Mouse (Mus musculus) heart, postnatal 25 days (tissue): ENCODE data around the gene Ggt6. TPM values are rescaled to one million over a fixed set of nuclear protein-coding genes. Genes with fewer than 3 reads are reported as not detected.

Experiments
- microRNA-seq: library from miRNA; unstranded; fragments of <30 nt; microRNA quantifications from one replicate; pipeline ENCODE4 v1.2.0, GENCODE M21; 2022
- total RNA-seq, 2 experiments: library from RNA; stranded (reverse); gene quantifications; 2 replicates each; pipeline ENCODE4 v1.2.3; 2021

Gene Ggt6
- total RNA-seq, 2 experiments from 2014 or later = 0.31 TPM; not detected in 1

Small RNAs within 50 kb of the gene (microRNA-seq; reads per million reads assigned to microRNA genes)
- gene Mir6338 = not detected

Other genes starting within 250 kb of the Ggt6 start
- under 1 TPM; 0.13 to 0.17 TPM for gene Gm43951, start 228.7 kb upstream of the Ggt6 start, total RNA-seq
- 1 to 10 TPM; 2.5 to 3.3 TPM for gene 4933427D14Rik, start 228.1 kb upstream of the Ggt6 start, total RNA-seq
- 10 to 100 TPM; 36.8 to 38.6 TPM for gene Txndc17, start 228.0 kb upstream of the Ggt6 start, total RNA-seq
- gene Med31, start 219.9 kb upstream of the Ggt6 start, total RNA-seq = 10 to 100 TPM; 10.4 to 10.6 TPM
- gene Slc13a5, start 168.3 kb upstream of the Ggt6 start, total RNA-seq = not detected
- 10 to 100 TPM; 10.7 to 12.0 TPM for gene Xaf1, start 133.9 kb upstream of the Ggt6 start, total RNA-seq
- not detected for gene Fbxo39, start 121.1 kb upstream of the Ggt6 start, total RNA-seq
- gene Tekt1, start 73.1 kb upstream of the Ggt6 start, total RNA-seq = not detected
- gene Smtnl2, start 23.8 kb upstream of the Ggt6 start, total RNA-seq = 10 to 100 TPM; 19.0 to 21.6 TPM
- 10 to 100 TPM; 40.9 to 42.8 TPM for gene Mybbp1a, start 5.8 kb downstream of the Ggt6 start, total RNA-seq
- gene Spns2, start 54.4 kb downstream of the Ggt6 start, total RNA-seq = 10 to 100 TPM in 1 of 2 experiments, 1 to 10 TPM in 1; 9.2 to 12.9 TPM
- not detected for gene Spns3, start 115.0 kb downstream of the Ggt6 start, total RNA-seq
- gene Ube2g1, start 171.8 kb downstream of the Ggt6 start, total RNA-seq = 10 to 100 TPM; 63.6 to 66.5 TPM